Mouse (Mus musculus): ENCODE data around the gene Sema5b.

- TF ChIP-seq POLR2A (IDR thresholded peaks at IDR 0.05; ENCODE audit: control insufficient read depth in 1 of 2, insufficient read depth in 1 of 2, low read depth in 1 of 2, low read length in 2 of 2, poor library complexity in 1 of 2) (no peak), EP300 (IDR thresholded peaks at IDR 0.05; ENCODE audit: low read depth in 1 of 2, low read length in 2 of 2) (no peak), MAX (IDR thresholded peaks at IDR 0.05; ENCODE audit: low read length) (no peak), CTCF (IDR thresholded peaks at IDR 0.05 in 2 of 3, conservative IDR thresholded peaks at IDR 0.05 in 1 of 3; ENCODE audit: control insufficient read depth in 1 of 3, insufficient read depth in 1 of 3, low read depth in 2 of 3, low read length in 3 of 3, poor library complexity in 1 of 3, severe bottlenecking in 1 of 3) (no peak), NELFE (IDR thresholded peaks at IDR 0.05; ENCODE audit: low read depth, low read length) (no peak)
Observed at GRCm38 (mm10) chr16:35613851-35614804, 73.2 kb downstream of the Sema5b start.
